Mouse (Mus musculus) embryo, embryonic 10 days (tissue): ENCODE measurements at regions not wholly inside any gene's neighbourhood (a gene's known extent, or its start where the extent isn't known, plus 50 kb on each side); places are given as distances from the start of the nearest gene placed in this dataset.
"Not testable (repeated sequence)": the region's sequence is repeated elsewhere in the genome, so short reads cannot be mapped to it uniquely, and the experiment has no call there.

ENCODE experiments used
- DNase-seq: peaks from one replicate; pipeline ENCODE4 v3.0.0-alpha.2; 2015; ENCODE audit warnings: low spot score

DNA sequence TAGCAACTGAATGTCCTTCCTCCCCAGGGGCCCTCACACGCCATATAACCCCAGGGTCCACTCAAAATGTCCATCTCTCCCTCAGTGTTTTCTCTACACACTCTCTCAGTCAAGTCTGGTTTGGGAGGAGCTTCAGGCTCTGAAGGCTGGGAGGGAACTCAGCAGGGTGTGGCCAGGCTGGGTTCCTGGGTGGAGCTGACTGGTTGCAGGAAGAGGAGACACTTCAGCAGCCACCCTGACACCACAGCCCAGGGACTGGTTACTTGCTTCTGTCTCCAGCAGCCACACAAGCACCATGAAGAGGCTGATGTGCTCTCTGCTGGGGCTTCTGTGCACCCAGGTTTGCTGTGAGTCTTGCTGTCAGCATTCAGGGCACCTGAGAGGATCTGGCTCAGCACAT is 458.7 kb downstream of the Dad1 start:
- DNase-seq: not testable (repeated sequence)

DNA sequence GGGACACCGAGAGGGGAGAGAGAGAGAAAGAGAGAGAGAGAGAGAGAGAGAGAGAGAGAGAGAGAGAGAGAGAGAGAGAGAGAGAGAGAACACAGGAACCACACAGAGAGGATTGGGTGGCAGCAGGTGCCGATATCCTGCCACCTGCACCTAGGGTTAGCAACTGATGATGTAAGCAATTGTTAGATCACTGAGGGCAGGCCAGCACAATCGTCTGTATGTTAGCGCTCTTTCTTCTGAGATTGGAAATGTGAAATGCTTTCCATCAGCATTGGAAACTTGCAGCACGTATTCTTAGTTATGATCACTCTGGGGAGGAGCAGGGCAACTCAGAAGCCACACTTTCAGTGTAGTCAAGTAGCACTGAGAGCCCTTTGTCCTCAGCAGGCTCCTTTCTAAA is 459.4 kb downstream of the Dad1 start:
- DNase-seq: no peak

DNA sequence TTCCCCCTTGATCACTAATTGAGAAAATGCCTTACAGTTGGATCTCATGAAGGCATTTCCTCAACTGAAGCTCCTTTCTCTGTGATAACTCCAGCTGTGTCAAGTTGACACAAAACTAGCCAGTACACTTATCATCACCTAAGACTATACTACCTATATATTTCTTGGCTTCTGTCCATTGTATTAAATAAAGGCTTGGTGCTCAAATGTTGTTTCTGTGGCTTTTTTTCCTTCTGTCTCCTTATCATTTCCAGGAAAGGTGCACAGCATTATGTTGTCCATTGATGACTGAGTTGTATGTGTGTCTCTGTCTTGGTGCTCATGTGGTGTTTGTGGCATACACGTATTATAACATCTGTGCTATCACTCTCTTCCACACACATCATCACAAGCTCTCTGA is 461.5 kb downstream of the Dad1 start:
- DNase-seq: not testable (repeated sequence)

DNA sequence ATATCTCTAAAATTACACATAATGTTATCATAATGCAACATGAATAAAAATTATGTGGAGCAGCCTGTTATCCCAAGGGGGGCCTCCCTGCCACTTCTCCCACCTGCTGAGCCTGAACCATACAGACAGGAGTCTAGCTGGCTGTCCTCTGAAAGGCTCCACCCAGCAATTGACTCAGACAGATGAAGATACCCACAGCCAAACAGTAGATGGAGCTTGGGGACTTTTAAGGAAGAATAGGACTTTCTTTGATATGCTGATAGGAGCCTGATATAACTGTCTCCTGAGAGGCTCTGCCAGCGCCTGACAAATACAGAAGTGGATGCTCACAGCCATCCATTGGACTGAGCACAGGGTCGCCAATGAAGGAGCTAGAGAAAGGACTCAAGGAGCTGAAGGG is 468.4 kb downstream of the Dad1 start:
- not testable (repeated sequence) for DNase-seq

DNA sequence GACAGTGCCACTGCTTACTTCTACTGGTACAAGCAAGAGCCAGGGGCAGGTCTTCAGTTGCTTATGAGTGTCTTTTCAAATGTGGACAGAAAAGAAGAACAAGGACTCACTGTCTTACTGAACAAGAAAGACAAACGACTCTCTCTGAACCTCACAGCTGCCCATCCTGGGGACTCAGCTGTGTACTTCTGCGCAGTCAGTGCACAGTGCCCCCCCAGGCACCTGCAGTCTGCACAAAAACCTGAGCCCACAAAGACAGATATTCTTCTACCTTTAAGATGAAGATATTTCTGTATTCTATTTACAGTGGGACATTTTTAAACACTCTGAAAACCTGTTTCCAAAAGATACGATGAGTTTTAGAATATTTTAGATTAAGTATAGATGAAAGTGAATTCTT is 476.5 kb downstream of the Dad1 start:
- DNase-seq: no peak

DNA sequence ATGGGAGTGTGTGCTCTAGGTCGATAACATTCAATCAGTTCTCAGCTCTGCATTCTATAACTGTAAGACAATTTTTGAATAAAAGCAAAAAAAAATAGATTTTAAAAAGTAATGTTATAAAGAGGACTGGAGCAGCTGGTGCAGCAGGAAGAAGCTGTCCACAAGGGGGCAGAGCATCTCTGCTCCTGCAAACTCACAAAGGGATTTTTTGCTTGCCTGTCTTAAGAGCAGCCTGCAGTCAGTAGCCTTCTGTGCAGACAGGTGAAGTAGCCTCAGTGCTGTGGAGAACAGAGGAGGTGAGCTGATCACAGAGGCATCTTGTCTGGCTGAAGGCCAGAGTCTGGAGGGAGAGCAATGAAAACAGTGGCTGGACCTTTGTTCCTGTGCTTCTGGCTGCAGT is 477.2 kb downstream of the Dad1 start:
- DNase-seq: peak; percentile 58

DNA sequence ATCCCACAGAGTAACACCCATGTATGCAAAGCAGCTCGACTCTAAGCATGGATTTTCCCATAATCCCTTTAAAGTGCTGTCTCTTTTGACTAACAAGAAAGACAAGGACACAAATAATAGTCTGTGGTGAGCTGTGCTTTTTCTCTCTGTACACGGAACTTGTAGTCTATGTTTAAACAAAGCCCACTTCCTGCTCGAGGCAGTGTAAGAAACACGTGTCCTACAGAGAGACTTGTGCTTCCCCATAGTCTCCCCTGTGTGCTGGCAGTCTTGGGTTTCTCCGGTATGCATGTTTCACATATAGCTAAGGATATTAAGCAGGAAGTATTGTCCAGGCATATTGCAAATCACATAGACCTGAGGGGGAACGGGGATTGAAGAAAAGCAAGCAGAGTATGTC is 487.4 kb downstream of the Dad1 start:
- DNase-seq: not testable (repeated sequence)

DNA sequence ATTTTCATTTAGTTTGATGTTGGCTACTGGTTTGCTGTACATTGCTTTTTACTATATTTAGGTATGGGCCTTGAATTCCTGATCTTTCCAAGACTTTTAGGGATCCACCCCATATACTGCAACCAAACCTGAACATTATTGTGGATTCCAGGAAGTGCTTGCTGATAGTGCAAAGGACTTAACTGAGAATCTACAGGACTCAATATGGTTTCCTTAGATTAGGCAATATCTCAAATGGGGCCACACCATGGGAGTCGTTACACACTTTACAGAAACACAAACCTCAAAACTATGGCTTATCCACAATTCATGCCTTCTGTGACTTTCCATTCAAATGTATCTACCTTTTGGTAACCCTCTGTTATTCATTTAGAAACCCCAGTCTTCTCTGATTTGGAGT is 488.0 kb downstream of the Dad1 start:
- not testable (repeated sequence) for DNase-seq

DNA sequence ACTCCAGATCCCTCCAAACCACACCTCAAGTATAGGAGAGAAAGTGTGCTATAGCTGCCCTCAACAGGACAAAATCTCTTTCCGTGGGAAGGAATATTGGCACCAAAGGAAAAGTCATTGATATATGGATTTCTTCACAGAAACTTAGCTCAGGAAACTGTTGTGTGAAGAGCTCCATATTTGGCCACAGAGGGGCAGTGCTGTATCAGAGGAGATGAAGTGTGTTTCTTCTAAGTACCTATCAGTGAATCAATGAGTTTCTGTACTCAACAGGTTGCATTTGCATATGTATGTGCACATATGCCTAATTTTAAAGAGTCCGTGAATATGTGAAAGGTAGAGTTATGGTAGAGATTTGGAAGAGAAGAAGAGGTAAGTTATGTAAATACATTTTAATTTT is 493.3 kb downstream of the Dad1 start:
- not testable (repeated sequence) for DNase-seq

DNA sequence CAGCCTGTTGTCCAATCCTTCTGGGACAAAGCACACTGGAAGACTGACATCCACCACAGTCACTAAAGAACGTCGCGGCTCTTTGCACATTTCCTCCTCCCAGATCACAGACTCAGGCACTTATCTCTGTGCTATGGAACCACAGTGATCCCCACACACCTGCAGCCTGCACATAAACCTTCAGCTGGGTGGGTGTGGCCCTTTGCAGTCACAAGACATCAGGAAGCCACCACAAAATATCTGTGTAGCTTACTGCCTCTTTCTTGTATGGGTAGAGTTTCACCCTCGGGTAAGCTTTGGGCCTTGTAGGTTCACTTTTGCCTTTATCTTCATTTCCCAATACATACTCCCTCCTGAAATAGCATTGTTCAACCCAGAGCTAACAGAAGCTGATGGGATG is 496.1 kb downstream of the Dad1 start:
- DNase-seq: not testable (repeated sequence)

DNA sequence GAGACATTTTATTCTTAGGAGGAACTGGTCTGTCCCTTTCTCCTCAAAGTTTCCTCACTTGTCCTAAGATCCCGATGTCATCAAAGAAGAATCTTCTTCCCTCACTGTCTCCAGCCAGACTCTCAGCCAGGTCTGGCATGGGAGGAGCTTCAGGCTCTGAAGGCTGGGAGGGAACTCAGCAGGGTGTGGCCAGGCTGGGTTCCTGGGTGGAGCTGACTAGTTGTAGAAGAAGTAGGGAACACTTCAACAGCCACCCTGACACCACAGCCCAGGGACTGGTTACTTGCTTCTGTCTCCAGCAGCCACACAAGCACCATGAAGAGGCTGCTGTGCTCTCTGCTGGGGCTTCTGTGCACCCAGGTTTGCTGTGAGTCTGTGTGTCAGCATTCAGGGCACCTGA is 496.8 kb downstream of the Dad1 start:
- DNase-seq: not testable (repeated sequence)

DNA sequence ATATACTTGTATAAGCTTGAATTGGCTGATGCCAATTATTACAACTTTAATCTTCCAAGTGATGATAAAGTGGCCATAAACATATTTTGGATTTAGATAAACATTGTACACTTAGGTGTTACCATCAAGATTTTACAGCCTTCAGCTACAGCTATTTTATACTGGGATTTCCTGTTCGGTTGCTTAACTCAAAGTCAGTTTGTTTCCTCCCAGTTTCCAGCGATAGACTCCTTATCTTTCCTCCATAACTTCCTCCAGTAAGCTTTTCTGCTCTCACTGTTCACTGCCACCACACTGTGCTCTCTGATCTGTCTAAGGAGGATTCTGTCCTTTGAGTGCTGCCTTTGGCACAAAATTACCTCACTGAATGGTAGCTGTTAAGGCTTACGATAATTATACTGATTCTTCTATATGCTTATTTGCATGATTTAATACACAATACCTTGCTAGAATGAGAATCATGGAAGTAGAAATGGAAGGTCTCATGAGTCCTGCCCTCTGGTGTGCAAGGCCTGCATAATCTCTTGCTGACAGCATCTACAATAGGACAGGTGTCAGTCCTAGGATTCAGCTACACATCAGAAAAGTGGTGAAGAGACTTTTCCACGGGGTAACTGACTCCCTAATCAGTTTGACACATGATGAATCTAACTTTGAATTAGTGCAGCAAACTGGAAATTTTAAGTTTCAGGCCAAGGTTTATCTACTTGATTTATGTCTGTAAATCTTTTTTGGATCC is 503.0 kb downstream of the Dad1 start:
- DNase-seq: no peak

DNA sequence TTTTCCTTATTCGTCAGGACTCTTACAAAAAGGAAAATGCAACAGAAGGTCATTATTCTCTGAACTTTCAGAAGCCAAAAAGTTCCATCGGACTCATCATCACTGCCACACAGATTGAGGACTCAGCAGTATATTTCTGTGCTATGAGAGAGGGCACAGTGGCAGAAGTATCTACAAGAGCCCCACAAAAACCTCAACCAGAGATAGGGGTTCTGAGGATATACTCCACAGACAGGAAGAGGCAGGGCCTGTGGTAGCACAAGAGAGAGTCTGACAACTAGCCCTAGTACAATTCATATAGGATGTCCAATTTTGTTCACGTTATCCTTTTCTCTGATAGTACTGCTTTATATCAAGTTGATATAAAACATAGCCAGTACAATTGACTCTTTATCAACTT is 510.4 kb downstream of the Dad1 start:
- DNase-seq: not testable (repeated sequence)

DNA sequence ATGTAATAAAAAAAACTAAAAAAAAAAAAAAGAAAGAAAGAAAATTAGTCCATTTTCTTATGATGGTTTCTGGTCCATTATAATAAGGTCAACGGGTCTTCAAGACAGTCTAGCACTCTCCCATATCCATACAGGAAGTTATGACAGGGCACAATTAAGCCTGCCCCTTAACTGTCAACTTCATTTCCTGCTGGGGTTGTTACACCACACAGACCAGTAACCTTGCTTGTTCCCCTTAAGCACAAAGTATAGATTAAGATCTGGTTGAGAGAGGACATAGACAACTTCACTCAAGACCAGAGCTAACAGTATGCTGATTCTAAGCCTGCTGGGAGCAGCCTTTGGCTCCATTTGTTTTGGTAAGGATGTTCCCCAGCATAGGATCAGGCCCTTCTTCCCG is 511.0 kb downstream of the Dad1 start:
- not testable (repeated sequence) for DNase-seq

DNA sequence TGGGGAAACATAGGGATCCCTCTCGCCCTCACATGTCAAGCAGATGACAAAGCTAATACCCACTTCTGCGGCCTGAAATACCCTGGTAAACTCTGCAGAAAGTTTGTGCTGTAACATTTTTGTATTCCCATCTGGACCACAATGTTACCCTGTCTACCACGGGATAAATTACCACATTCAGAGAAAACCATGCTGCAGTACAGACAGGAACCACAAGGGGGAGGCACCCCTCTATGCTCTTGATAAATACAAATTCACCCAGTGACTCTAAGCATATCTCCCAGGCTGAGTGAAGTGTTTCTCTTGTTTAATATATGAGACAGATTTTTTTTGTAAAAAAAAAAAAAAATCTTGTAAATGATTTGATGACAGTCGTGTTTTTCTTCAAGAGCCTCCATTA is 512.7 kb downstream of the Dad1 start:
- DNase-seq: peak; percentile 44

DNA sequence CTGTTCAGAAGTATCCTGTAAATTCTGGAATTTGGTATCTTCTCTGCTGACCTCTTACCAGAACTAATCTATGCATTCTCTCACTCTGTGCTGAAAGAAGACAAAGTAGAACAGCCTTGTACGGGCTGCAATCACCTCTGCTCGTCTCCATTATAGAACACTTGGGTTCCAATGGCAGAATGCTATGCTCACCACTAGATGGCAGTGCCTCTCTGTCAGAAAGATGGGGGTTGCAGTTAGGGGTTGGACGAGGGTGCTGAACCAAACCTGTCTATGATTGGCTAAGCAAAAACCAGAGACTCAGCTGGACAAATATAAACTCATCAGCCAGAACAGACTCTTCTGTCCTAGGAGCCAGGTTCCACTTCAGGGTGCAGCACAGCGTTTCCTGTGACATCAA is 515.9 kb downstream of the Dad1 start:
- DNase-seq: not testable (repeated sequence)

DNA sequence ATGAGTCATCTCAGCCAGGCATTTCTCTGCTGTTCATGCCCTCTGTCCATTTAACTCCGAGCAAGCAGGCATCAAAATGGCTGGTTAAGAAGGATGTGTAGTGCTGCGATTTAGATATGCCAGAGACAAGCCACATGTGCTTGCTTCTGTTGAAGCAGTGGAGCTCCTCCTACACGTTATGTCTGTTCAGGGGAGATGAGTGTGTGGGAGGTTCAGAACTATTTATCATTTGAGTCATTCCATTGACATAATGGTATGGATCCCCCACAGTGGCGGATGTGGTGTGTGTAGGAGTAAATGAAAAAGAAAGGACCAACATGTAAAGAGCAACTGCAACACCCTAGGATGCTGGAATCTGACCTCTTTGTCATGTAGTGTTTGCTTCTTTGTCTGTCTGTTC is 517.6 kb downstream of the Dad1 start:
- DNase-seq: not testable (repeated sequence)

DNA sequence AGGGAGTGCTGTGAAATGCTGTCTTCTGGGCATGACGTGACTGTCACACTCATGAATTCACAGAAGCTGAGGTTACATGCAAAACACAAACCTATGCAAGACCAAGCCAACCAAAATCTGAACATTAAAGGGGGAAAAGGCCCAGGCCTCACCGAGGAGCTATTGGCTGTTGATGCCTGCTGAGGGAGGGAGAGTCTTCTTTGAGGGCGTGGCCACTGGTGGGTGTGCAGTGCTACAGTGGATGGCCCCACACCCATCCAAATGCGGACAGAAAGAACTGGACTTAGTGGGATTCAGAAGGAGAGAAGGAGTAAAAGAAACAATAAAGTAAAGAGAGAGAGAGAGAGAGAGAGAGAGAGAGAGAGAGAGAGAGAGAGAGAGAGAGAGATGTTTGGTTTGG is 522.3 kb downstream of the Dad1 start:
- not testable (repeated sequence) for DNase-seq

DNA sequence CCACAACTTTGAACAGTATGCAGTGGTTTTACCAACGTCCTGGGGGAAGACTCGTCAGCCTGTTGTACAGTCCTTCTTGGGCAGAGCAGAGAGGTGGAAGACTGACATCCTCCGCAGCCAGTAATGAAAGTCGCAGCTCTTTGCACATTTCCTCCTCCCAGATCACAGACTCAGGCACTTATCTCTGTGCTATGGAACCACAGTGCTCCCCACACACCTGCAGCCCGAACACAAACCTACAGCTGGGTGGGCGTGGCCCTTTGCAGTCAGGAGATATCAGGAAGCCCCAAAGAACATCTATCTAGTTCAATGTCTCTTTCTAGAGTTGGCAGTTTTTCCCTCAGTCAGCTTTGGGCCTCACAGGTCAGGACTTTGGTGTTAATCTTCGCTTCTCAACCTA is 524.0 kb downstream of the Dad1 start:
- DNase-seq: not testable (repeated sequence)

DNA sequence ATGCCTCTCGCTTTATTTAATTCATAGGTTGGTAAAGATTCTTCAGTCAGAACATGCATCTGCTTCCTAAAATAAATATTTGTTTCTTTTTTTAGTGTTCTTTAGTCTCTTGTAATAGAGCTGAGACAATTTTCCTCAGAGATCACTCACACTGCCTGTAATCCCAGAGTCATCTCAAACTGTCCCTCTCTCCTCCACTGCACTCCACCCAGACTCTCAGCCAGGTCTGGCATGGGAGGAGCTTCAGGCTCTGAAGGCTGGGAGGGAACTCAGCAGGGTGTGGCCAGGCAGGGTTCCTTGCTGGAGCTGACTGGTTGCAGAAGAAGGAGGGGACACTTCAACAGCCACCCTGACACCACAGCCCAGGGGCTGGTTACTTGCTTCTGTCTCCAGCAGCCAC is 524.8 kb downstream of the Dad1 start:
- DNase-seq: not testable (repeated sequence)

DNA sequence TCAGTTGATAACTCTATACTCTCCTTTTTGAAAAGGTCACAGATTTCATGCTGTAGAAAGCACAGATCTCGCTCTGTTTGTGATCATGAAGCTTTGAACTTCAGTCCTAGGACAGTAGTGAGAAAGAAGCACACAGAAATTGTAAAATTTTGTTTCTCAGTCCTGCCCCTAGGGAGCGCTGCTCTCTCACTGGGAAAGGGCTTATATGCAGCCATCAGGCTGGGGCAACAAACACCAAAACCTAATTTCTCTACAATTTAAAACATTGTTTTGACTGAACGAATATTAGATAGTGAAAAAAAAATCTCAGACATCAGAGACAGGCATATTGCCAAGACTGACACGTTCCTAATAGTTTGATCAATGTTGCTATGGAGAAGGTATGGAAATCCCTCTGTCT is 527.0 kb downstream of the Dad1 start:
- DNase-seq: not testable (repeated sequence)

DNA sequence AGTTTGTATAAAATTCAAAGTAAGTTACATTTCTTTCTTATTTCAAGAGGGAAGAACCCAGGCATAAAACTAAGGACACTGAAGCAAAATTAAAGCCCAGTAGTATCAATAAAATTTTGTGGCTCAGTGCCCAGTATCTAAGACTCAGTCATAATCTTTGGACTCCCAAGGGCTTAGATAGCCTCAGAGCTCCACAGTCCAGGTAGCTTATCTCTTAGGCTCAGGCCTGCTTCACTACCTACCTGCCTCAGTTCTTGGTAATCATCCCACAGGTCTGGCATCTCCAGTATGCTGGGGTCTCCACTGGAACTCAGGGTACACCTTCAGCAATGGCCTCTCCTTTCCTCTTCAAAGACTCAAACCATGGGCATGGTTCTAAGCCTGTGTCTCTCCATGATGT is 530.3 kb downstream of the Dad1 start:
- DNase-seq: not testable (repeated sequence)

DNA sequence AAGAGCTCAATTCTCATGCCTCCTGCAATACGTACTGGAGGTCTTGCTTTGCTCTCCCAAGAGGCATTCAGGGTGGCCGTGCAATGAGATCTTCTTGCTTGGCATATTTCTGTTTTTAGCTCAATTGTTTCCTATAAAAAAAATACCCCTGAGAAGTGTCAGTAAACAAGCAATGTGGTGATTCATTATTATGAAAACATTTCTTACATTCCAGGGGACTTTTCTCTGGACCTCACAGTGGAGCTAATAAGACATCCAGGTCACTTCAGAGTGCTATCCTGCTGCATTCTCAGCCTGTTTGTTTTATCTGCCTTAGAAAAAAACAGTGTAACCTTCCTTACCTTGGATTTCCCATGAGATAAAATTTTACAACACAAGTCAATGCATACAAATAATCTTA is 532.0 kb downstream of the Dad1 start:
- not testable (repeated sequence) for DNase-seq

DNA sequence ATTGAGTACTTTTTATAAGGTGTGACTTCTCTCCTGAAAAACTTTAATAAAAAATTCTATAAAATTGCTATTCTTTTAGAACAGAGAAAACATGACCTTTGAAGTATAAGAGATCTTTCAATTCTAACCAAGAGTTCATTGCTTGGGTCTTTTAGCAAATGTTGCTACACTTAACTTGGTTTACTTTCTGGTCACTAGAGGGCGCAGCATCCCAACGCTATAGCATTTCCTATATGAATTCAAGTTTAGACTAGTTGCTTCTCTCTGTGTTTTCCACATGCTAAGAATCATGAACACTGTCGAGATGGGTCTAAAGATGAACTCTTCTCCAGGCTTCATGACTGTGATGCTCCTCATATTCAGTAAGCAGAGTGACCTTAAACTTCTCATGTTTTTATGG is 544.3 kb downstream of the Dad1 start:
- DNase-seq: peak; percentile 64
